Mouse (Mus musculus): Measurements from ENCODE around the gene Tmem79.

The Tmem79 gene

GRCm38 (mm10) chr3:88281141-88281916 lies 54.6 kb downstream of the Tmem79 start:
- DNase-seq (ENCODE audit: low spot score): peak; percentile 79

- no peak for DNase-seq (ENCODE audit: low spot score)
Measured at GRCm38 (mm10) chr3:88280035-88280434, 55.9 kb downstream of the Tmem79 start.

All from lung, postnatal 25 days (tissue).